Mouse (Mus musculus): ENCODE measurements around the gene Alpl. TPM values are rescaled to one million over a fixed set of nuclear protein-coding genes. Genes with fewer than 3 reads are reported as not detected.

The Alpl gene
- total and polyA plus RNA-seq, 3 experiments: 62.9 to 164 (median 115) TPM

DNA sequence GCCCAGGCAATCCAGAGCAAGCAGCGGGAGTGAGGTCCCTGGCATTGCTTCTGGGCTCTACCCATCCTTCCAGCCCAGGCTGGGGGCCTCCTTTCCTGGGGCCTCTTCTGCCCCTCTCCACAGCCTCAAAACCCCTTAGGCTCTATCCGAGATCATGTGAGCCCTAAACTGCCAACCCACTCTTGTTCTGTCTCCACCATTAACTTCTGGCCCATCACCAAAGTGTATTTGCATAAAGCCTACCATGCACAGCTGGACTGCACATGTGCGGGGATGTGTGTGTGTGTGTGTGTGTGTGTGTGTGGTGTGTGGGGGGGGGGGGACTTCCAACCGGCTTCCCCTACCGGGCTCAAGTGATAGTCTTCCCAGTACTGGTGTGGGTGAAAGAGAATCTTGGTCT lies 22.2 kb downstream of the Alpl start (continued):
- TF ChIP-seq PAX5 (IDR thresholded peaks at IDR 0.05; ENCODE audit: low read length) (no peak), POLR2A (IDR thresholded peaks at IDR 0.05; ENCODE audit: low read depth, low read length) (peak; percentile 28; the same call in 1 of the 2 replicates), E2F4 (IDR thresholded peaks at IDR 0.05; ENCODE audit: insufficient replicate concordance, low read depth, low read length) (no peak), SIN3A (IDR thresholded peaks at IDR 0.05; ENCODE audit: low read length) (peak; percentile 83; the same call in 1 of the 2 replicates), CHD2 (IDR thresholded peaks at IDR 0.05; ENCODE audit: low read length) (0 out of 2 replicates have a peak, but pooled peaks have one; percentile 50), RCOR1 (conservative IDR thresholded peaks at IDR 0.05; ENCODE audit: low read depth, low read length) (peak; percentile 34; the same call in 1 of the 2 replicates)

DNA sequence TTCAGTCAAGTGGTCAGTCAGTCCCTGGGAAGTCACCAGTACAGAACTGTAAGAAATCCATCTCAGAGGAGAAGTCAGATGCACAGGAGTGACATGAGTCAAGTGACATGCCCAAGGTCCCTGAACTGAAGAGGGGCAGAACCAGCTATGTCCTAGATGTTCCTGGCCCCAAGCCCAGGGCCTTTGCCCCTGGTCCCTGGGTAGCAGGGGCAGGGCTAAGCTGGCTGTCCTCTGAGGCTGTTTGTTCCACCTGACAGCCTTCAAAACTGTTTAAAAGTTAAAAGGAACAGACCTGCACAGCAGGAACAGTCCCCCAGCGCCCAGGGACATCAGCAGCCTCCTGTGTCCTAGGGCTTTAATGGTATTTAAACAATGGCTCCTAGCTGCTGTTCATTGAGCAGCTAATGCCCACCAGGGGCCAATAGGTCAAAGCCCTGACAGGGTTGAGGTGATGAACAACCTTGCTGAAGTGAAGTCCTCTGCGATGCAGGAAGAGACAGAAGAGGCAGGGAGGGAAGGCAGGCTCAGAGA lies 22.8 kb downstream of the Alpl start:
- Histone ChIP-seq H3K27me3 (replicated peaks) (no peaks in the 10 kb centered on the region), H3K9me3 (replicated peaks; ENCODE audit: low read length) (no peaks in the 10 kb centered on the region), H3K36me3 (replicated peaks in 1 of 2; ENCODE audit: control insufficient read depth in 1 of 2, insufficient read depth in 1 of 2, low read length in 1 of 2) (peaks cover 10 to 71% of the 10 kb centered on the region in 2 experiments), H3K4me1 (ENCODE audit: control insufficient read depth in 1 of 2, insufficient read depth in 2 of 2) (peaks cover 29 to 87% of the 10 kb centered on the region in 2 experiments), H3K79me2 (replicated peaks; ENCODE audit: control insufficient read depth, extremely low read depth, insufficient read depth, poor library complexity, severe bottlenecking) (peaks cover 28% of the 10 kb centered on the region), H3K9ac (ENCODE audit: insufficient read depth, low read depth) (peak overlapping the region; percentile 53; the same call in 1 of the 2 replicates), H3K4me3 (replicated peaks in 1 of 3; ENCODE audit: low read depth in 2 of 3, low read length in 2 of 3, poor library complexity in 1 of 3) (no peak overlapping the region), H3K4me2 (ENCODE audit: insufficient read depth, low read depth, poor library complexity, severe bottlenecking) (peak overlapping the region; percentile 54; the same call in 1 of the 2 replicates), H3K27ac (ENCODE audit: insufficient read depth, low read depth) (peak overlapping the region; percentile 82)
- in situ Hi-C loops (cut with MboI; ENCODE audit: low pct_ligation_motif_present, low pct_unique_long_range_greater_than_20kb, low sequenced_read_pairs) (no loop called here), dilution Hi-C loops (cut with MboI; ENCODE audit: extremely low pct_ligation_motif_present, extremely low pct_unique_long_range_greater_than_20kb, low sequenced_read_pairs) (no loop called here)
- TF ChIP-seq SIN3A (IDR thresholded peaks at IDR 0.05; ENCODE audit: low read length) (no peak), USF1 (IDR thresholded peaks at IDR 0.05; ENCODE audit: low read depth, low read length) (no peak), CHD1 (IDR thresholded peaks at IDR 0.05; ENCODE audit: low read depth, low read length) (no peak), MAZ (IDR thresholded peaks at IDR 0.05; ENCODE audit: low read depth, low read length) (no peak), JUN (IDR thresholded peaks at IDR 0.05; ENCODE audit: insufficient read depth, low read depth, low read length) (no peak), TCF12 (IDR thresholded peaks at IDR 0.05; ENCODE audit: low read depth, low read length) (no peak), E2F4 (IDR thresholded peaks at IDR 0.05; ENCODE audit: insufficient replicate concordance, low read depth, low read length) (no peak), NELFE (IDR thresholded peaks at IDR 0.05; ENCODE audit: low read depth, low read length) (no peak), ZKSCAN1 (IDR thresholded peaks at IDR 0.05; ENCODE audit: borderline replicate concordance, low read depth, low read length) (no peak), SMC3 (IDR thresholded peaks at IDR 0.05; ENCODE audit: low read depth, low read length) (no peak), PAX5 (IDR thresholded peaks at IDR 0.05; ENCODE audit: low read length) (no peak), ZMIZ1 (IDR thresholded peaks at IDR 0.05; ENCODE audit: low read depth, low read length) (no peak), KAT2A (IDR thresholded peaks at IDR 0.05; ENCODE audit: insufficient replicate concordance, low read length) (no peak), ELF1 (IDR thresholded peaks at IDR 0.05; ENCODE audit: low read depth, low read length) (no peak), CHD2 (IDR thresholded peaks at IDR 0.05; ENCODE audit: low read length) (no peak), POLR2AphosphoS2 (IDR thresholded peaks at IDR 0.05; ENCODE audit: low read depth, low read length) (no peak), USF2 (conservative IDR thresholded peaks at IDR 0.05; ENCODE audit: low read depth, low read length) (no peak), RAD21 (IDR thresholded peaks at IDR 0.05; ENCODE audit: low read depth, low read length) (no peak), TBP (conservative IDR thresholded peaks at IDR 0.05; ENCODE audit: low read depth, low read length) (no peak), MAX (IDR thresholded peaks at IDR 0.05; ENCODE audit: low read length) (no peak)
- DNase-seq (ENCODE audit: extremely low read depth): no peak

All from CH12.LX (cell line).